Mouse (Mus musculus) E14TG2a.4 (cell line): ENCODE measurements around the gene Dhps.

Experiments used
- CTCF ChIP-seq: conservative IDR thresholded peaks from 2 replicates; pipeline ENCODE4 v1.5.1; 2014; ENCODE audit warnings: low read length
- POU5F1 ChIP-seq: IDR thresholded peaks from 2 replicates; pipeline ENCODE4 v1.6.1; 2014; ENCODE audit warnings: low read length, borderline replicate concordance

- TF ChIP-seq CTCF (no peak), POU5F1 (no peak)
Measured at GRCm38 (mm10) chr8:85073041-85073612, 1.6 kb downstream of the Dhps start.
